Mouse (Mus musculus) gastrocnemius, adult 18-20 months (tissue): Measurements from ENCODE around the gene Cmtm5. TPM values are rescaled to one million over a fixed set of nuclear protein-coding genes. Genes with fewer than 3 reads are reported as not detected.
"Not testable (repeated sequence)": the region's sequence is repeated elsewhere in the genome, so short reads cannot be mapped to it uniquely, and the experiment has no call there.

ENCODE experiments used
- DNase-seq: peaks from one replicate; pipeline ENCODE4 v3.0.0; 2021; ENCODE audit warnings: low spot score
- total RNA-seq, 2 experiments: library from RNA; stranded (reverse); gene quantifications; 2 replicates each; pipeline ENCODE4 v1.2.3; 2021

Gene Cmtm5
- total RNA-seq, 2 experiments from 2014 or later = 0.50 TPM; not detected in 1

DNA sequence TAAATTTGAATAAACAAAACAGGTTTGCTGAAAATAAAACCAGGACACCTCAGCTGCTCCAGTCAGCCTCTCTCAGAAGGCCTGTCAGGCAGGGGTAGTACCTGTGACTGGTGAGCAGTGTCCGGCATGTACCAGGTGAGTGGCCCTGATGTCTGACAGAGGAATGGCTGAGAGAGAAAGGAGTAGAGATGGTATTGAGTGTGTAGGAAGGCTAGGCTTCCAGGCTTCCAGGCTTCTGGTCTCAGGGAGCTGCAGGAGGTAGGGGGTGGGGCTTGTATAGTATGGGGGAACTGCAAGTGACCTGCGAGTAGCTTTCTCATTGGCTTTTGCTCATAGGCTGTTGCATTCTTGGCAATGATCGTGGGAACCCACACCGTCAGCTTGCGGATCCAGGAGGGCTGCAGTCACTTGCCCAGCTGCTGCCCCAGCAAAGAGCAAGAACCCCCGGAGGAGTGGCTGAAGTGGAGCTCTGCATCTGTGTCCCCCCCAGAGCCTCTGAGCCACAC lies 3.4 kb upstream of the Cmtm5 start, which contains the start of gene Il25:
Gene Il25 (plus strand): TSS at position 51 of the 506 bp plus-strand sequence.
- DNase-seq = no peak

DNA sequence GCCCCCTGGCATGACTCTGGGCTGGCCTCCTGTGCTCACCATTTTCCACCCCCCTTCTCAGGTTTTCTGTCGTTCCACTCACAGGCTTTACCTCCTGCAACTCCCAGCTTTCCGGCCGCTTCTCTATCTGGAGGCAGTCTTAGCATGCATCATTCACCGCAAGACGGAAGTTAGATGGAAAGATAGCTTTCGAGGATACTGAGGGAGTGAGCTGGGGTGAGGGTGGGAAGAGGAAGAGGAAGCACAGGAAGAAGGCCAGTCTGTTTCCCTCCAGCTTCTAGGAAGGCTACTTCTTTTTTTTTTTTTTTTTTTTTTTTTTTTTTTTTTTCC lies 735 bp downstream of the Cmtm5 start:
- no peak for DNase-seq

DNA sequence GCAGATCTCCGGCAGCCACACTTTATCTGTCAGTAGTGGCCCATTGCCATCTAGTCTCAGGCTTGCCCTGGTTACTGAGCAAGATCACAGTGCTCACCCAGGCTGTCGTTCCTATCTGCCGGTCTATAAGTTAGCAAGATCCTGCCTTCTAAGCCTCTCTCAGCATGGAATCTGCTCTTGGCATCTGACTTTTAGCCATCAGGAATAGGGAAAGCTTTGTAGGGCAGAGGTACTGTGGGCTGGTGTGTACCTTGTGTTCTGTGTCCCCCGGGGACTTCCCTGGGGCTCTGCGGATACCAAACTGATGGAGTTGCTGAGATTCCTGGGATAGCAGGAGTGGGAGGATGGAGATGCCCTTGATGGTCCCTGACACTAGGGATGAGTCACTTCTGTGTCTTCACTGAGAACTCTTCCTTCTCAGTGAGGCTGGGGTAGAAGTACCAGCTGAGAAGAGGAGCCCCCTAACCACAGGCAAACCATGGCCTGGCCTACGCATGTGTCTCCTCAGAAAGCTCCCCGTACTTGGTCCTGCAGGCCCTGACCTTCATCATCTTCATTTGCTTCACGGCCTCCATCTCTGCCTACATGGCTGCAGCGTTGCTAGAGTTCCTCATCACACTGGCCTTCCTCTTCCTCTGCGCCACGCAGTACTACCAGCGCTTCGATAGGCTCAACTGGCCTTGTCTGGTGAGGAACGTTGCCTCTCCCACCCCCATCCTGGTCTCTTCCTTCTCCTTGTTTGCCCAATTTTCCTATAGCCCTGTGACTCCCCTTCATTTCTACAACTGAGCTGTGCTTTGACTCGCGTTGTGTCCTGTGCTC lies 1.5 kb downstream of the Cmtm5 start:
- no peak for DNase-seq

DNA sequence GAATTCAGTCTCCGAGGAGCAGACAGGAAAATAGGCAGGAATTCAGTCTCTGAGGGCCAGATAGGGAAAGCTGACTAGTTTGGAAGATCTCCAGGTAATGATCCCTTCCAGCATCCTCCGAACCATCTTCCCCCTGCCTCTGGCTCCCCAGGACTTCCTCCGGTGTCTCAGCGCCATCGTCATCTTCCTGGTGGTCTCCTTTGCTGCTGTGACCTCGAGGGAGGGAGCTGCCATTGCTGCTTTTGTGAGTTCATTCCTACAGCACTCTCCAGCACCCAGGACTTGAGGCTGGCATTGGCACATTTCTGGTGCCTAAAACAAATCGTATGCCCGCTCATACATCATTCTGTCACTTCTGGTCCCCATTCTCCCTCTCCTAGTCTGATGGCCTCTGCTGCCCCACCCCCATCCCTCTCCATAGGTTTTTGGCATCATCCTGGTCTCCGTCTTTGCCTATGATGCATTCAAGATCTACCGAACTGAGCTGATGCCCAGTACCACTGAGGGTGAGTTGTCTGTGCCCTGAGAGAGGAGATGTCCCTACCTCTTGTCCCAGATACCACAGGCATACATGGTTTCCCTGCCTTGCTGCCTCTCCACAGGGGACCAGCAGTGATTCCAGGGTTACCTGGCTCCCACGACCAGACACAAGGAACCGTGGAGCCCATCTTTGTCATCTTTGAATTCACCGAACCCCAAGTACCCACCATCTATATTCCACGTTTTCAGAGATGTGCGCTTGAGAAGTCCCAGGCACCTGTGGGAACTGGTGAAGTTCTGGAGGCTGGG lies 2.6 kb downstream of the Cmtm5 start:
- no peak for DNase-seq

DNA sequence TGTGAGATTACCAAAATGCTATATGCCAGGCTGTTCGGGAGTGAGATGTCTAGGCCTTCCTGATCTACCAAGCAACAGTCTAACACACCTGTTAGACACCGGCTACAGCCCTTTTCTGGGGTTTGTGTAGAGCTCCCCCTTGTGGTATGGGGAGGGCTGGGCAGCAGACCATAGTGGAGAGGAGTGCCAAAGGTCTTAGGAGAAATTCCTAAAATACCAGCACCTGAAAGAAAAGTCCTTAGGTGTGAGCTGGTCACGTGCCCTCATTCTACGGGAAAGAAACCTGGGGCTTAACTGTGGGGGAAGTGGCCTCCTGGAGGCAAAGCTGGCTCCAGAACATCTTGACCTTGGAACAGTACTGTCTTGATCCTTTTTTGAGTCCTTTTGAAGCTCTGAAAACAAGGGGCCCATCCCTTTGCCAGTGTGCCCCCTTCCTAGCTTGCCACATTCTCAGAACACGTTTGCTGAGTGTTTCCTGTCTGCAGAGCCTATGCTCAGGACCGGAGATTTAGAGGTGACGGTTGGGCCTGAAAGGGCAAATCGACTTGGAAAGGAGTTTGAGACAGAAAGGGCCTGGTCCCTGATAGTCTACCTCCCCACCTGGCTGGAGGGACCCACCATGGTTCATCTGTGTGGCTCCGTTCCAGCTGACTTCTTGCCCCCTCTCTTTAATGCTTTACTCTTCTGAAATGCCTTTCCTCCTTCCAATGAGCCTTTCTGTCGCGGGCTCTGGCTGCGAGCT lies 3.5 kb downstream of the Cmtm5 start:
- DNase-seq = peak; percentile 67

DNA sequence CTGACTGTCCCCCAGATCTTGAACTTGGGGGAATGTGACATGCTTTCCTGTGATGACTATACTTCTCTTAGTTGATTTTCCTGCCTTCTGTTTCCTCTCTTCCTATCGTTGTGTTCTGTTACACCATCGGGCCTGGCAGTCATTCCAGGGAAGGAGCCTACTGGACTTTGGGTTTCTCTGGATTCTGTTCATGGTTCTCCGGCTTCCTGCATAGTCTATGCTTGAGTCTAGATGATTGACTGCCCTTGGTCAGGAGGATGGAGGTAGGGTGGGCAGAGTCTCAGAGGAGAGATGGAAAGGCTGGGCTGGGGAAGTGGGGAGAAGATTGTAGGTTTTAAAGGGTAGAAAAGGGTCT lies 4.1 kb downstream of the Cmtm5 start:
- DNase-seq = no peak

DNA sequence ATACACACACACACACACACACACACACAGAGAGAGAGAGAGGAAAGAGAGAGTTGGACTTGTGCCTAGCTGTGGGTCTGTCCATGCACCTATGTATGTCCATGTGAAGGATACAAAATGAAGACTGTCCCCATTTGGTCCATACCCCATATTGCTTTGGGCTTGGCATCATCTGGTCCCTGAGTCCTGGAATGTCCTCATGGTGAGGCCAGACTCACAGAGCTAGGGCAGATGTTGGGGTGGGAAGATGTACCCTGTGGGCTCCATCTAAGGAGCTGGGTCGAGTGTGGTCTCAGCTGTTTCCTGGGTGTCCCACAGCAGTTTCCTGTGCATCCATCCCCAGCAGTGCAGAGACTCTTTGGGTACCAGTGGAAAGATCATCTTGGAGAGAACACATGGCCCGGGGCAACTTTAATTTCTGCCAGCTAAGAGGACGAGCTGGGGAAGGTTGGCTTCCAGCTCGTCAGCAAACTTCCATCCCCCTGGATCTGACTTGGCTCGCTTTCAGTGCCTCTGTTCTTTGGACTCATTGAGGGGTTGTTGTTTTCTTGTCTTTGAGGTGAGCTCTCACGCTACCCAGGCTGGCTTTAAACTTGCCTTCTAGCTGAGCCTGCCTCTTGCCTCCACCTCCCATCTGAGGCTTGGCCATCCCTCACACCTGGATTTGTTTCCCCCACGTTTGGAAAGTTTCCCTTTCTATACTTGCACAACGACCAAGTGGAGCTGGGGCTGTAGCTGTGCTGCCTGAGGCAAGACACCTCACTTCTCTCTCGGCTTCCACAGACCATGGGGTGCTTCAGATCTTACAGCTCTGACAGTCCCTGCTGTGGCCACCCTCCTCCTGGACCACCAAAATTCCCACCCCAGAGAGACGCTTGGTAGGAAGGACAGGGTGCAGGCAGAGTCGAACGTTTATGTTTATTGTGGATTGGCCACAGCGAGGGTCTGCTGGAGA lies 5.2 kb downstream of the Cmtm5 start:
- no peak for DNase-seq

DNA sequence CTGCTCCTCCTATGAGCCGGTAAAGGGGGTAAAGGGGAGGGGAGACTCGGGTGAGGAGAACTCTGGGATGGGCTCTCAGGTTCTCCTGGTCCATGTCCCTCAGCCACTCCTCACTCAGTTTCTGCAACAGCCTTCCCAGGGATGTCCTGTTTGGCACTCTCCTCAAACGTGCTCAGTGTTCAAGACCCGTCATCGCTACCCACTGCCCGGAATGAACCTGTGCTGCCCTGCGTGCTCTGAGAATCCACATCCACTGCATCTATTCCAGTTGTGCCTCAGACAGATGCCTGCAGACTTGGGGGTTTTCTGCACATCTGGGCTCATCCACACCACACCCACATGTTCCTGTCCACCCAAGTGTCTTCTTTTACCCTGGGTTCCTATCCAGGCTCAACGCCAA lies 6.4 kb downstream of the Cmtm5 start:
- no peak for DNase-seq

DNA sequence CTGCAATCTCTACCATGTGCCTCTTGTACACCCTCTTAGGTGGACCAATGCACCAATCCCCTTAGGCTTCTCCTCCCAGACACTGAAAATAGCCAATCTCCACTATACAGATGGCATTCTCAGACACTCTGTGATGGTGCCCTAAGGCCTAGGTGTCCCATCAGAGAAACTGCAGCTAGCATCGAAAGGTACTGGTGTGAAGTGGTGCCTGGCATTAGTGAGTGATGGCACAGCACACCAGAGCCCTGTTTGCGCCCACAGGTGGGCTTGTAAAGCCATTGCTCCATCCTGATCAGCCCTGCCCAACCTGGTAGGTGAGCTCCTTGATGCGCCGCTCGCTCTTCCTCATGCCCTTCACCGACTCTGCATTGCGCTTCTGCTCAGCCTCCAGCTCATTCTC lies 7.9 kb downstream of the Cmtm5 start:
- DNase-seq = no peak

DNA sequence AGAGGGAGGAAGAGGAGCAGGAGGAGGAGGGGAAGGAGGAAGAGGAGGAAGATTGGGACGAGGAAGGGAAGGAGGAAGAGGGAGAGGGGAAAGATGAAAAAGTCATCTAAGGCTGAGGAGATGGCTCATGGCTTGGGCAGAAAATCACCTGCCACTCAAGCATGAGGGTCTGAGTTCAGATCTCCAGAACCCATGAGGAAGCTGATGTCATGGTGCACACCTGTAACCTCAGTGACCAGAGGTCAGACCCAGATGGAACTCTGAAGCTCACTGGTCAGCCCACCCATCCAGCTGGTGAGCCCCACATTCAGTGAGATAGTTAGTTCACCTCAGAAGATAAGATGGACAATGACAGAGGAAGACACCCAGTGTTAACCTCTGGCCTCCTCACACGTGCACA lies 8.9 kb downstream of the Cmtm5 start:
- DNase-seq = no peak

DNA sequence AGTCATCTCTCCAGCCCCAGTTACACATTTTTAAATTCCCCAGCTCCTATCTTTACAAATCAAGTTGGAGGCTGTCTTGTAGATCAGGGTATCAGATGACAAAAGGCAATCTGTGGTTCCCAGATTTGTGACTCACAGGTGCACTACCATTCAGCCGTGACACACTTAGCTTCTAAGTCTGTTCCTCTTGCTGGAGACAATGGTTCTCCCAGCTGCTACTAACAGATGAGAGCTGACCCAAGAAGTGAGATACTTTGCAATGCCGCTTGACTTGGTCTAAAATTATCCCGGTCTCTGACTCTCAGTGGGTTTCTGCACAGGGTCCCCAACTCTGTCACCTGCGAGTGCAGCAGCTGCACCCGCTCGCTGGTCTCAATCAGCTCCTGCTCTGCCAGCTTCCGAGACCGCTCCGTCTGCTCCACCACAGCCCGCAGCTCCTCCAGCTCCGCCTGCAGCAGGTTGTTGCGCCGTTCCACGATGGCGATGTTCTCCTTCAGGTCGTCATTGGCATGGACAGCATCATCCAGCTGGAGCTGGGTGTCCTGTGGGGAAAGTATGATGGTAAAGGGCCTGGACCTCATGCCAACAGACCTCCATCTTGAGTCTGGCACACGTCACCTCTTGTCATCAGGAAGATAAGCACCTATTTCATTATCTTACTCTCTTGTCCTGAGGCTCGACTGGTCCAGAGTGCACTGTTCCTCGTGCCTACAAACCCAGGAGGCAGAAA lies 10.1 kb downstream of the Cmtm5 start:
- DNase-seq = no peak

DNA sequence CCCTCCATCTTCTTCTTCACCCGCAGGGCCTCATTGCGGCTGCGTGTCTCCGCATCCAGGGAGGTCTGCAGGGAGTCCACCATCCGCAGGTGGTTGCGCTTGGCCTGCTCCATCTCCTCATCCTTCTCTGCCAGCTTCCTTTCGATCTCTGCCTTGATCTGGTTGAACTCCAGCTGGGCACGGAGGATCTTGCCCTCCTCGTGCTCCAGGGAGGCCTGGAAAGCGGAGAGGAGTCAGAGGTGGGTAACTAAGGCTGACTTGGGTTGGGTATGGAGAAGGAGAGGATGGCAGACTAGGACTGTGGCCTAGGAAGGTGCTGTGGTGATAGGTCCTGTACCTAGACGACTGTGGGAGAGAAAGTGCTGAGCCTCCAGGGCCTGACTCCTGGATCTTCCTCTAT lies 10.9 kb downstream of the Cmtm5 start:
- not testable (repeated sequence) for DNase-seq

DNA sequence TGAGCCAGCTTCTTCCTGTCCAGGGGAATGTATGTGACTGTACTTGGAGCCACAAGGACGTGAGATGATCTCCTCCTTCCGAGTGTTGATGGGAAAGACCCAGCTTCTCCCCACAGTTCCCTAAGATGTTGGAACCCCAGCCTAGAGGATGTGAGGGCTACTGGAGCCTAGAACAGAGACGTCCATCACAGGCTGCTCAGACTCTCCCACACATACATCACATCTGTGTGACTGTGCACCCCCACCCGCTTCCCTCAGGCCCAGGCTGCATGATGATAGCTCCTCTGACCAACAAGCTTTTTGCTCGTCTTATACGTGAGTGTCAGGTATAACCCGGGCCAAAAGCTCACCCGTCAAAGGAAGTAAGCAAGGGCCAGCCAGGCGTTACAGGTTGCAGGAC lies 12.7 kb downstream of the Cmtm5 start:
- DNase-seq = no peak

DNA sequence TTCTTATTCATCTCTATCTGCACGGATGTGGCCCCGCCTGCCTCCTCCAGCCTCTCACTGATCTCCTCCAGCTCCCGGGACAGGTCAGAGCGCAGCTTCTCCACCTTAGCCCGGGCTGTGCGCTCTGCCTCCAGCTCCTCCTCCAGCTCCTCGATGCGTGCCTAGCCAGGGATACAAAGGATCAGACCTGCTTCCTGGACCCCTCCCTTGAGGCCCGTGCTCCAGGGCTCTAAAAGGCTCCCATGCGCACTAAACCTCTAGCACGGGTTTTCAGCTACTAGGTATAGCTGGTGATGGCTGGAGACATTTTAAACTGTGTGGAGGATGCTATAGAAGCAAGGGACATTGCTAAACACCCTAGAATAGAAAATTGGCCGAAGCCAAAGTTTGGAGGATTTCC lies 14.4 kb downstream of the Cmtm5 start:
- no peak for DNase-seq

DNA sequence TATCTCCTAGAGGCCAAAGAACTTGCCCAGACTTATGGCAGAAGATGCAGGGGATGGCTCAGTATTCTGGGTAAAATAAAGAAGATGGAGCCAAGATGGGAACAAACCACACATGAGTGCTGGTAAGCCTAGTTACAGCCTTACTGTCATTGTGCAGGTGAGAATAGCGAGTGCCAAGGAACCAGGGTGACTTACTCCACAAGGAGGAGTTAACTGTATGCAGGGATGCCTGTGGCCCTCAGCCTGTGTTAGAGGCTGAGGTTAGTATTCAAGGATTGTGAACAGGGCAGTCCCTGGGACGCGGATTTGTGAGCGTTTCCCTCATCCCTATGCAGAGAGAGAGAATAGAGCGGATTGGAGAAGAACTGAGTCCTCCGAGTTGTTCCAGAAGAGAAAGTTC lies 15.5 kb downstream of the Cmtm5 start:
- no peak for DNase-seq

DNA sequence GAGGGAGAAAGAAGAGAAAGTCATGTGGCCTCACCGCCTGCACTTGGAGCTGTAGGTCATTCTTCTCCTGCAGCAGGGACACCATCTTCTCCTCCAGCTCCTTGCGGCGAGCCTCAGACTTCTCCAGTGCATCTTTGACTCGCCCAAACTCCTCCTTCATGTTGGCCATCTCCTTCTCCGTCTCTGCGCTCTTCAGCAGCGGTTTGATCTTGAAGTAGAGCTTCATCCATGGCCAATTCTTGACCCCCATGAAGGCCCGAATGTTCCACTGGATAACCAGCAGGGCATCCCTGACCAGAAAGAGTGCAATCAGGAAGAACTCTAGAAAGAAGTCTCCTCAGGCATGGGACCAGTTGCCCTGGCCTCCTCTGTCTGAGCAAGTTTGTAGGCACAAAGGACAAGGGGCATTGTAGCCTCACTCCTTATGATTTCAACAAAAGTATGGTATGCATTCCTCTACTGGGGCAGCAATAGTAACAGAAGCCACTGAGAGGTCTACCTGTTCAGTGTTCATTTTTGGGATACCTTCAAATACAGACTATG lies 17.7 kb downstream of the Cmtm5 start:
- no peak for DNase-seq

DNA sequence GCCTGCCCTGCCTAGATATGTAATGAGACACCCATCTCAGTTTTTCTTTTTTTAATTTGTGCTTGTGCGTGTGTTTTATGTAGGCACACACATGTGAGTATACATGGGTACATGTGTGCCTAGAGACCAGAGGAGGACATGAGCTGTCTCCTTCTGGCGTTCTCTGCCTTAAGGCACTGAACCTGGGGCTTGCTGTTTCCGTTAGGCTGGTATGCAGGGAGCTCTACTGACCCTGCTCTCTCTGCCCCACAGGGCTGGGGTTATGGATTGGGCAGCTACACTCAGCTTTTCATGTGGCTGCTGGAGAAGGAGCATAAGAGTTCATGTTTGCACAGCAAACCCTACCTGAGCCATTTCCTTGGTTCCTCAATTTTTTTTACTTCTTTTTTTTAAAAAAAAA lies 18.4 kb downstream of the Cmtm5 start:
- no peak for DNase-seq

DNA sequence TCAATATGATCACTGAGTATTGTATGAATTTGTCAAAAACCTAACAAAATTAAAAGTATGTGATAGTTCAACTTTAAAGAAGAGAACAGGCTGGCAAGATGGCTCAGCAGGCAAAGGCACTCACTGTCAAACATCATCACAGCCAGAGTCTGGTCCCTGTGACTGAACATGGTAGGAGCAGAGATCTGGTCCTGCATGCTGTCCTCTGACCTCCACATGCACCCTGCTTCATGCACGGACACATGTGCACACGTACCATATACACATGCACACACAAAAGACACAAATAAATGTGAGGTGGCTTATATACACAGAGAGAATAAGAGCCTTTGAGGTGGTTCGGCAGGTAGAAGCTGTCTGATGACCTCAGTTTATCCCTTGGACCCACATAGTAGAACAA lies 19.4 kb downstream of the Cmtm5 start:
- DNase-seq = no peak

DNA sequence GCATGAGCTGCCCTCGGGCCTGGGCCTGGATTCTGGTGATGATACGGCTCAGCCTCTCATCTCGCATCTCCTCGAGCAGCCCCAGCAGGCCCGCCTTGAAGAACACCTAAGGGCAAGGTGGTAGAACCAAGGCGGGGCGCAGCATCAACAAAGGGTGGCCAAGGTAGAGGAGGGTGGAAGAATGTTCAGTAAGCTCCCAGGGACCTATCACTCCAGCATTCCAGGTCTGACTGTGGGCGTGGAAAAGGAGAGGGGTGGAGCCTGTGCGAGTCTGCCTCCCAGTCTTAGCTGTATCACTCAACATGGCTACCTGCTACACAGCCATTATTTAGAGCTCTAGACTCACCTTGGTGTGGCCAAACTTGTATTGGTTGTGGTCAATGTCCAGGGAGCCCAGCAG lies 20.5 kb downstream of the Cmtm5 start:
- DNase-seq = no peak

DNA sequence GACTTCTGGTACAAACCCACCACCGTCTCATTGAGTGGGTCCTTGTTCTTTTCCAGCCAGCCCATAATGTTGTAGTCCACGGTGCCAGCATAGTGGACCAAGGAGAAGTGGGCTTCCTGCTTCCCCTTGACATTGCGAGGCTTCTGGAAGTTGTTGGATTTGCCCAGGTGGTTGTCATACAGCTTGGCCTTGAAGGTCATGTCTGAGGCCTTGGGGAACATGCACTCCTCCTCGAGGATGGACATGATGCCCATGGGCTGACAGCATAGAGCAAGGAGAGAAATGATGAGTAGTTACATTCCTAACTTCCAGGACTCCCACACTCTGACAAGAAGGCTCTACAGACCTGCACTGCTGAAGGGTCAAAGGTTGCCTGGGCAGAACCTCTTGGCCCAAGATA lies 22.4 kb downstream of the Cmtm5 start:
- DNase-seq = no peak
